Mouse (Mus musculus): ENCODE data around the gene Ash1l.

DNA sequence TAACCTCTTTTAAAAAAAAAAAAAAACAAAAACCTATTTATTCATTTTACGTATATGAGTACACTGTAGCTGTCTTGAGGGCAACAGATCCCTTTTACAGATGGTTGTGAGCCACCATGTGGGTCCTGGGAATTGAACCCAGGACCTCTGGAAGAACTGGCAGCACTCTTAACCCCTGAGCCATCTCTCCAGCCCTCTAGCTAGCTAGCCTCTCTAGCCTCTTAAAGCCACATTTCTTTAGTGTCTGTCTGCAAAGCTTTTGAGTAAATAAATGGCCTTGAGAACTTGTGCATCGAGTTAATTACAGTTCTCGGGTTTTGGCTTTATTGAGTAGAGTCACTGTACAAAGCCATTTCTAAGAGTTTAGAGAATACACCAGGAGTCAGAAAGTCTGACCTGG lies 45.6 kb upstream of the Ash1l start:
- TF ChIP-seq CTCF (IDR thresholded peaks at IDR 0.05; ENCODE audit: extremely low read depth, insufficient read length, insufficient replicate concordance, low read depth, low read length), result no peak
- no peak for TF ChIP-seq POLR2A (IDR thresholded peaks at IDR 0.05; ENCODE audit: low read depth, low read length)
